Mouse (Mus musculus) right cerebral cortex, postnatal 36 days (tissue): Measurements from ENCODE around the gene Tmem150b.

ENCODE experiments used
- DNase-seq, 2 experiments: peaks; one replicate each; pipeline ENCODE4 v3.0.0; 2022; ENCODE audit warnings: low spot score in 2 of 2, mixed read lengths in 1 of 2

The Tmem150b gene

DNA sequence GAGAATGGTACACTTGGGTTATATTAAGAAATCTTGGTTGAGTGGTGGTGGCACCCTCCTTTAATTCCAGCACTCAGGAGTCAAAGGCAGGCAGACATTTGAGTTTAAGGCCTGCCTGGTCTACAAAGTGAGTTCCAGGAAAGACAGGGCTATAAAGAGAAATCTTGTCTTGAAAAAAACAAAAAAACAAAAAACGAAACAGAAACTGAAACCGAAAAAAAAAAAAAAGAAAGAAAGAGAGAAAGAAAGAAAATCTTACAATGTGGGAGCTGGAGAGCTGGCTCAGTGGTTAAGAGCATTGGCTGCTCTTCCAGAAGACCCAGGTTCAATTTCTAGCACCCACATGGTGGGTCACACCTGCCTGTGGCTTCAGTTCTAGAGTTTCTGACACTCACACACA lies 61.3 kb downstream of the Tmem150b start:
- DNase-seq: no peak

DNA sequence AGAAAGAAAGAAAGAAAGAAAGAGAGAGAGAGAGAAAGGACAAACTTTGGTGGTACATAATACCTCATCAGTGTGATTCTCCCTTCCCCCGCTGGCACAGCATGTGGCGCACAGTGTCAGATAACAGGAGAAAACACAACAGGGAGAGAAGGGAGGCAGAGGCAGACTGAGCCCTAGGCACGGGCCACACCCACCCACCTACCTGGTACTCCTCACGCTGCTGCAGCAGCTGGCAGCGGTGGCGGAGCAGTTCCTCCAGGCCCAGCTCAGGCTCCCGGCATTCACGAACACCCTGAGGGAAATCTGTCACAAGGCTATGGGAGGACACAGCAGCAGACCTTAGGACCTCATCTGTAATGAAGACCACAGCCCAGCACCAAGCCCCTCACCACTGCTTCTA lies 61.9 kb downstream of the Tmem150b start:
- DNase-seq: no peak

DNA sequence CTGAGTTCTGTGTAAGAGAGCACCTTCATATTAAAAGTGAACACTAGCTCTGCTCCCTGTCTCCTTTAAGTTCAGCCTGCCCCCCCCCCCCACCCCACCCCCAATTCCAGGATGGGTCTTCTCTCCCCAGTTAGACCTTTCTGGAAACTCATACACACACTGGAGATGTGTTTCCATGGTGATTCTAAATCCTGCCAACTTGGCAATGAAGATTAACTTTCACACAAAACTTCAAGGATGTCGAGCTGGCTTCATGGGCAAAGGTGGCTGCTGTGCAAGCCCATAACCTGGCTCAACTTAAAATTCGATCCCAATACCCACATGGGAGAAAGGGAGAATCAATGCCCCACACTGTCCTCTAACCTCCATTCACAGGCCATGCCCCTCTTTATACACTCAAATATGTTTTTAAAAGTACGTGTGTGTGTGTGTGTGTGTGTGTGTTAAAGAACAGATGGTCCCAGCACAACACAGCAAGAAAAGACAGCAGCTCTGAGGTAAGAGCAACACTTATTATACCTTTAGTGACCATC lies 65.1 kb downstream of the Tmem150b start:
- DNase-seq: no peak

DNA sequence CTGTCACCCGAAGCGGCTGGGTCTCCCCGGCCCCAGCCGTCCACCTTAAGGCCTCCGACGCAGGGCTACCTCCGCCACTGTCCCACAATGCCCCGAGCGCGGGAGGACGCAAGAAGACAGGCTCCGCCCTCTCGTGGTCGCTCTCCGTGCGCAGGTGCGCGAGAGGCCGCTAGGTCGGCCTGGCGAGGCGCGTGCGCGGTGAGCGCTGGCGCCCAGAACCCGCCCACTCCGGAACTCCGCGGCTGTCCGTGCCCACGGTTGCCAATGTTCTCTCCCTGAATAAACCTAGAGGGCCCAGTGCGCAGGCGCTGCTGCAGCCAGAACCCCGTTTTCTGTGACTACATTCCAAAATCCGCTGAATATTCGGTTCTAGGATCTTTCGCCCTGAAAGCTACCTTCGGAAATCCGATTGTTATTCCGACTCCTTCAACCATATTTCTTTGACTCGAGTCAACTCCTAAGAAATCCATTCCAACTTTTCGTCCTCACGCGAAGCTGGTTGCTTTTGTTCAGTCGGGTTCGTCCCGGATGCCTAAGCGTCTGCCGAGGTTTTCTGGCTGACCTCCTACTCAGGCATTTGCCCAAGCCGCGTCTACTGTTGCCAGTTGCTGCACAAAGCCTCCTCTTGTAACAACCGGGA lies 66.0 kb downstream of the Tmem150b start, which contains the start of gene Ppp6r1:
TSS of gene Ppp6r1 (minus strand) at position 108 of the 640 bp plus-strand sequence.
- DNase-seq: peak; percentile 97

DNA sequence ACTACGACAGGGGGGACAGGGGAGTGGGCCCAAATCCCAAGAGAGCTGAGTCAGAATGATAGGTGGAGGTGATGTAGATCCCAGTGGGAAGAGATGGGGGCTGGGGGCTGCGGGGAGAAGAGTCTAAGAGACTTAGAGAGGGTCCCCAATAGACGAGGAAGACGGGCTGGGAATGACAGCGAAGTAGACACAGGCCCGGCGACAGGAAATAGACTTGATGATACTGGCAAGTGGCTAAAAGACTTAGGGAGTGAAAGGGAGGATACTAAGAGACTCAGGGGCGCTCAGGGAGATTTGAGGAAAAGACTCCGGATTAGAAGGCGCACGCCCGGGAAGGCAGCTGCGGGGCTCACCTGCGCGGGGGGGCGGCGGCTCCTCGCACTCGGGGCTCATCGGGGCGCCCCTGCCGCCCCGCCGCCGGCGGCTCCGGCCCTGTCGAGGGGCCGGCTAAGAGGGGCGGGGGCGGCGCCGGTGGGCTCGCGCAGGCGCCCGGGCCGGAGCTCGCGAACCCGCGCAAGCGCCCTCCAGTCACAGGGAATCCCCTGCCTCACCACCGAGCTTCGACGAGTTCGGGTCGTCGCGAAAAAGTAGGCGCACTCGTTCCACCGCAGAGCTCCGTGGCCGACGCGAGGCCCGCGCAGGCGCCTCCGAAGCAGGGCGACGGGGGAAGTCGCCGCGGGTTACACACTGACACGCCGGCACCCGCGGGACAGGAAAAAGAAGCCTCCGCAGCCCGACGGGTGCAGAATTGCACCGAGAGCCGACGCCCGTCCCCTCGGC lies 66.7 kb downstream of the Tmem150b start:
- DNase-seq: no peak

DNA sequence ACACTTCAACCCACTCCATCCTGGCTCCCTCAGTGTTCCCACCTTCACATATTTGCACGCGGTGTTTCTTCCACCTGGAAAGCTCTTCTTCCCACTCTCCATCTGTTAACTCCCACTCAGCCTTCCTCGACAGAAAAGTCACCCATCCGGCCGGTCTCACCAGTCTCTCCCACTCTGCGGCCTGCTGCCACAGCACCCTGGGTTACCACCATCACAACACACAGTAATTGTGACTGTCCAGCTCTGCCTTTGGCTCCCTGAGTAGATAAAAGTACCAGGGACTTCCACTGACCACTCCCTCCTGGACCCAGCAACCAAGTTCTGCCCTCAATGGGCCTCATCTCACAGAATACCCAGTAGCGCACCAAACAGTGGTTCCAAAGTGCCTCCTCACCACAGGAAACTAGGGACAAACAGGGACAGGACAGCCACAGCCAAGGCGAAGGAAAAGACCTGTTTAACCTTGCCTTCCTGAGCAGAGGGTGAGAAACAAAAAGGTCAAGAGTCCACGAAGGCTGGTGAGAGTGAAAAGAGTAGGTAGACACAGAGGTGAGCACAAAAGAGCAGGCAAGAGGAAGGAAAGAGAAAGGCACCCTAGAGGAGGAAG lies 67.4 kb downstream of the Tmem150b start:
- DNase-seq: peak; percentile 31 to 62
